Mouse (Mus musculus) C2C12 (cell line): ENCODE results near the gene Zfp26. TPM values are rescaled to one million over a fixed set of nuclear protein-coding genes. Genes with fewer than 3 reads are reported as not detected.
A peak's percentile ranks its signal among the peaks of the same experiment; 100 is the strongest.

ENCODE experiments used
- H3K27me3 ChIP-seq: one replicate; pipeline ENCODE4 v1.6.1; 2011; ENCODE audit not compliant: control insufficient read depth, insufficient read depth, insufficient read length
- H3K36me3 ChIP-seq: one replicate; pipeline ENCODE4 v1.6.1; 2011; ENCODE audit not compliant: control insufficient read depth, insufficient read depth
- H3K4me3 ChIP-seq: one replicate; pipeline ENCODE4 v1.5.1; 2011; ENCODE audit warnings: mild to moderate bottlenecking, control low read depth; ENCODE audit not compliant: poor library complexity, insufficient read depth, severe bottlenecking
- H3K79me2 ChIP-seq: one replicate; pipeline ENCODE4 v1.6.1; 2011; ENCODE audit not compliant: control insufficient read depth, insufficient read depth
- H3K79me3 ChIP-seq: one replicate; pipeline ENCODE4 v1.6.1; 2011; ENCODE audit warnings: low read depth, control low read depth
- H3ac ChIP-seq: one replicate; pipeline ENCODE3; 2011; ENCODE audit warnings: low read depth; ENCODE audit not compliant: control insufficient read depth, insufficient read length
- CEBPB ChIP-seq: IDR thresholded peaks from one replicate; pipeline ENCODE4 v1.6.1; 2011; ENCODE audit warnings: low read depth, mild to moderate bottlenecking, control low read depth, moderate library complexity
- CTCF ChIP-seq: IDR thresholded peaks from one replicate; pipeline ENCODE4 v1.5.1; 2011; ENCODE audit not compliant: control insufficient read depth, insufficient read depth, insufficient read length
- FOSL1 ChIP-seq: IDR thresholded peaks from one replicate; pipeline ENCODE4 v1.8.0; 2011; ENCODE audit warnings: mild to moderate bottlenecking, low read length; ENCODE audit not compliant: poor library complexity, insufficient read depth, severe bottlenecking
- MAX ChIP-seq: IDR thresholded peaks from one replicate; pipeline ENCODE4 v1.6.1; 2011; ENCODE audit warnings: mild to moderate bottlenecking, control low read depth
- MYOD1 ChIP-seq: IDR thresholded peaks from one replicate; pipeline ENCODE4 v1.6.1; 2011; ENCODE audit warnings: low read depth; ENCODE audit not compliant: control insufficient read depth, insufficient read length
- MYOG ChIP-seq: IDR thresholded peaks from one replicate; pipeline ENCODE4 v1.6.1; 2011; ENCODE audit not compliant: control insufficient read depth, insufficient read length; ENCODE audit errors: extremely low read depth
- USF1 ChIP-seq: IDR thresholded peaks from one replicate; pipeline ENCODE4 v1.6.1; 2011; ENCODE audit warnings: low read depth, mild to moderate bottlenecking, control low read depth, moderate library complexity
- polyA plus RNA-seq: library from polyadenylated mRNA; unstranded; fragments of >200 nt; fragmentation: generic; extraction: Trizol; gene quantifications from one replicate; pipeline ENCODE4 v1.2.1, GENCODE M21; 2012; ENCODE audit warnings: missing spikeins

The Zfp26 gene
- polyA plus RNA-seq, 1 experiment: 1.9 TPM

DNA sequence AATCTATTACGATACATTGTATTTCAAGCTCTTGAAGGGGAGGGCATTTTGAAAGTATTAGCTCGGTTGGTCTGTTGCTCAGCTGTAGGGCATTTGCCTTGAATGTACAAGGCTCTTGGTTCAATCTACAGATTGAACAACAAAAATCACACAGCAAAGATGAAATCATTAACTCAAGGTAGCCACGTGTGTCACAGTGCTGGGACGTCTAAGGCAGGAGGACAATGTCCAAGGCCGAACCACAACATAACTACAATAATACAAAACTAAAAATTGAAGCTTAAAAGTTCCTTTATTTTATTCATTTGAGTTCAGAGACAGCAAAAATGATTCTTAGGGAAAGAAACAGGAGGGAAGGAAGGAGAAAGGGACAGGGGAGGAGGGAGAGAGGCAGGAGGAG is 29.6 kb upstream of the Zfp26 start:
- TF ChIP-seq MYOD1 (no peak), CEBPB (no peak), USF1 (no peak), MAX (no peak), CTCF (no peak), MYOG (no peak), FOSL1 (no peak)

DNA sequence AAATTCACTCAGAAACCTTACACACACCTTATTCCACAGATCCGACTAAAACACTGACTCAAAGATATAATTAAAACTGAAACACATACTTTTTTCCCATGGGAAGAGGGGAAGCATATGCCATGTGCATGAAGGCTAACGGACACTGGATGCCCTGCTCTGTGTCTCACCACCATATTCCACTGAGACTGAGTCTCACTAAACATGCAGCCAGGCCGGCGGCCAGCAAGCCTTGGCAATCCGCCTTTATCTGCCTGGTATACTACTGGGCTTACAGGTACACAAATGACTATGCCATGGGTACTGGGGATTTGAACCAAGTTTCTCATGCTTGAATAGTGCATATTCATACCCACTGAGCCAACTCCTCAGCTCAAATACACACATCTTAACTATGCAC is 19.4 kb upstream of the Zfp26 start:
- no peaks in the 10 kb centered on the region for H3K27me3 ChIP-seq
- no peak overlapping the region for H3ac ChIP-seq
- H3K4me3 ChIP-seq: no peak overlapping the region
- H3K79me3 ChIP-seq: no peaks in the 10 kb centered on the region
- TF ChIP-seq FOSL1: no peak
- TF ChIP-seq MYOG: no peak
- no peak for TF ChIP-seq CEBPB
- TF ChIP-seq CTCF: no peak
- no peaks in the 10 kb centered on the region for H3K79me2 ChIP-seq
- H3K36me3 ChIP-seq: peaks cover 31% of the 10 kb centered on the region

More for the DNA sequence above, 29.6 kb upstream of the Zfp26 start:
- peaks cover 46% of the 10 kb centered on the region for H3K79me2 ChIP-seq
- no peaks in the 10 kb centered on the region for H3K27me3 ChIP-seq
- H3ac ChIP-seq: no peak overlapping the region
- H3K4me3 ChIP-seq: no peak overlapping the region
- H3K36me3 ChIP-seq: peaks cover 15% of the 10 kb centered on the region
- H3K79me3 ChIP-seq: peaks cover 13% of the 10 kb centered on the region

DNA sequence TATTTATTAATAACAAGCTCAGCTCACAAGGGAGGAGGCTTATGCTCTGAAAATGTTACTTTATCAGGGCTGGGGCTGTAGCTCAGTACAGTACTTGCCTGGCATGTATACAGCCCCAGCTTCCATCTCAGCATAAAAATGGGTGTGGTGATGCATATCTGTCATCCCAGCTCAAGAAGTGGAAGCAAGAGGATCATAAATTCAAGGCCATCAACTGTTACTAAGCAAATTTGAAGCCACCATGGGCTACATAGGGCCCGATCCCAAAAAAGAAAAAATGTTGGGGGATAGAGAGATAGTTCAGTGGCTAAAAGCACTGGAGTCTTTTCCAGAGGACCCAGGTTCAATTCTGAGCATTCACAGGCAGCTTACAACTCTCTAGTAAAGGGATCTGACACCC is 16.7 kb upstream of the Zfp26 start:
- H3ac ChIP-seq: no peak overlapping the region
- H3K4me3 ChIP-seq: no peak overlapping the region
- TF ChIP-seq MAX (no peak), CEBPB (no peak), FOSL1 (no peak), MYOG (no peak), CTCF (no peak), MYOD1 (no peak), USF1 (no peak)
- H3K27me3 ChIP-seq: no peaks in the 10 kb centered on the region
- H3K36me3 ChIP-seq: peaks cover 45% of the 10 kb centered on the region
- H3K79me3 ChIP-seq: no peaks in the 10 kb centered on the region
- no peaks in the 10 kb centered on the region for H3K79me2 ChIP-seq

DNA sequence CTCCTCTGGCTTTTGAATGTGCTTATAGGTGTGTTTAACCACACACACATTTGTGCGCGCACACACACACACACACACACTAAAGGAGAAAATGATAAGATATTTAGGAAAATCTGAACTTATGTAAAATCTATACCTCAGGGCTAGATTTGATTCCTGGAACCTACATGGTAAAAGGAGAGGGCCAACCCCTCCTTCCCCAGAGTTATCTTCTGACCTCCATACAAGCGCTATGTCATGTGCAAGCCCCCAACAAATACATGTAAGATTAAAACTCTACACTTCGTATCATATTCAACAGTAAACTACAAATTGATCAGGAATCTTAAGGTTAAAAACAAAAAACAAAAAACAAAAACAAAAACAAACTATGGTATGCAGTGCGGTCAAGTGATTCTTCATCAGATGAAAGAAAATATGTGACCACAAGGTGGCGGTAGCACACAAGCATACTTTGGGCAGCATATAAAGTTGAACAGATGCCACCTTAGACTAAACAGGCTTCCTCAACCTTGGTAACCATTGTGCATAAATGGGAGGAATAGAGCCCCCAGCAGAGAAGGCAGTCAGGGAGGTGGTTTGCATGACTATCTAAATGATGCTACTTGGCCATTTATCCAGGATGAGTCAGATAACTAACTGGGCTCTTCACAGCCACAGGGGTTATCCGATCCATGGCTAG is 6.9 kb upstream of the Zfp26 start:
- Histone ChIP-seq H3K79me2 (no peaks in the 10 kb centered on the region), H3K79me3 (no peaks in the 10 kb centered on the region), H3ac (no peak overlapping the region), H3K4me3 (no peak overlapping the region), H3K36me3 (peaks cover 25% of the 10 kb centered on the region), H3K27me3 (no peaks in the 10 kb centered on the region)
- TF ChIP-seq MYOG (no peak), CTCF (peak; percentile 9)

DNA sequence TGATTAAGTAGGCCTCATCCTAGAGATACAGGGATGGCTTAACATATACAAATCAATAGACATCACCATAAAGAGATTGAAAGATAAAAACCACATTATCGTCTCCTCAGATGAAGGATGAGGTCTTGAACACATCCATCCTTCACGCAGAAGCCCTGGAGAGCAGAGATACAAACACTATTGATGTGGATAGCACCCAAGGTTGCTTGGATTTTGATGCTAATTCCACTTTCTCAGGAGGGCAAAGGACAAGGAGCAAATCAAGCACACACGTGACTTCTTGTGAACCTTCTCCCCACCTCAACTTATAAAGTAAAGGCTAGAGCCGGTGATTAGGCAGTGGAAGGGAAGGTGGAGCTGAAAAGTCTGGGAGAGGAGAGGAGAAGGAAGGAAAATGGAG is 6.3 kb downstream of the Zfp26 start:
- H3K4me3 ChIP-seq: no peak overlapping the region
- H3ac ChIP-seq: no peak overlapping the region
- H3K79me3 ChIP-seq: peaks cover 84% of the 10 kb centered on the region
- H3K79me2 ChIP-seq: peaks cover 100% of the 10 kb centered on the region
- H3K27me3 ChIP-seq: no peaks in the 10 kb centered on the region
- H3K36me3 ChIP-seq: peaks cover 46% of the 10 kb centered on the region
- TF ChIP-seq USF1 (no peak), MYOD1 (no peak), CEBPB (no peak), MAX (no peak), FOSL1 (no peak), CTCF (no peak), MYOG (no peak)

DNA sequence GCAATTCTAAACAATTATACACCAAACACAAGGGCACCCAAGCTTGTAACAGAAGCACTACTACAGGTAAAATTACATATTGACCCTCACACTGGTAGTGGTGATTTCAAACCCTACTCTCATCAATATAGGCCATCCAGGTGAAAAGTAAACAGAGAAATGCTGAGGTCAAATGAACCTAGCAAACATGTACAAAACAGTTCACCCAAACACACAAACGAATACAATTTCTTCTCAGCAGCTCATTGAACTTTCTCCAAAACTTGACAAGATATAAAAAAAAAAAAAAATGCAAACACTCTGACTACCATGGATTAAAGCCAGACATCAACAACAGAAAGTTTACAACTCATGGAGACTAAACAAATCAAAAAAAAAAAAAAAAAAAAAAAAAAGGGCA is 8.5 kb downstream of the Zfp26 start:
- H3K36me3 ChIP-seq: peaks cover 41% of the 10 kb centered on the region
- H3K79me2 ChIP-seq: peaks cover 99% of the 10 kb centered on the region
- H3ac ChIP-seq: no peak overlapping the region
- peaks cover 75% of the 10 kb centered on the region for H3K79me3 ChIP-seq
- no peaks in the 10 kb centered on the region for H3K27me3 ChIP-seq
- no peak for TF ChIP-seq USF1
- no peak for TF ChIP-seq MYOD1
- no peak for TF ChIP-seq CTCF
- no peak for TF ChIP-seq MAX
- no peak for TF ChIP-seq MYOG
- no peak for TF ChIP-seq CEBPB
- H3K4me3 ChIP-seq: no peak overlapping the region
